Mouse (Mus musculus) kidney, adult 2 months (tissue): ENCODE measurements at regions not wholly inside any gene's neighbourhood (a gene's known extent, or its start where the extent isn't known, plus 50 kb on each side); places are given as distances from the start of the nearest gene placed in this dataset.

Experiments
- CTCF ChIP-seq: fragments of 200-500 bp; conservative IDR thresholded peaks from 2 replicates; pipeline ENCODE4 v1.5.1; 2011; ENCODE audit warnings: low read depth, mild to moderate bottlenecking, control low read depth, low read length, moderate library complexity, mixed read lengths; ENCODE audit not compliant: insufficient read depth, insufficient read length
- POLR2A ChIP-seq: fragments of 200-500 bp; IDR thresholded peaks from one replicate; pipeline ENCODE4 v1.6.1; 2011; ENCODE audit warnings: low read depth, low read length, control low read depth

DNA sequence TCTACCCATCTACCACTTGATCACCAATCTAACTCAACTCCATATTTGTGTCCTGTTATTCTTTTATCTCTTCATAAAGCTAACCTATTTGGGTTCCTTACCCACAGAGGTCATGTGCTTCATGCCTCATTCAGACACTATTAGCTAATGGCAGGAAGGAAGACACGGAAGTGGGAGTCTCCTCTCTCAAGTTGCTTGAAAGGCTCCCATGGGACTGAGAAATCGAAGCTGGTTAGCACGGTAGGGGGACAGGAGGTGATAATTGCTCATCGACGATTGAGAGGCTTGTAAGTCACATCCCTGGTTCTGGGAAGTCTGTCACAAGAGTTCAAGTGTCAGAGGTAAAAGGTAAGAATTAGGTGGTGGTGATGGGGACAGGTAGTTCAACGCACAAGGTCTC lies 362.2 kb upstream of the Adgrl2 start:
- TF ChIP-seq CTCF, result no peak
- no peak for TF ChIP-seq POLR2A
